Mouse (Mus musculus) liver, adult 2 months (tissue): ENCODE results near the gene 8030474K03Rik. TPM values are rescaled to one million over a fixed set of nuclear protein-coding genes. Genes with fewer than 3 reads are reported as not detected.
"Not testable (repeated sequence)": the region's sequence is repeated elsewhere in the genome, so short reads cannot be mapped to it uniquely, and the experiment has no call there.

ENCODE experiments used
- DNase-seq: peaks from one replicate; pipeline ENCODE4 v3.0.0-alpha.2; 2011; ENCODE audit warnings: low read depth, low spot score; ENCODE audit errors: extremely low read depth
- H3K27ac ChIP-seq: fragments of 200-500 bp; replicated peaks from 2 replicates; pipeline ENCODE4 v1.5.1; 2012; ENCODE audit warnings: low read depth, mild to moderate bottlenecking, control low read depth, inconsistent platforms, low read length; ENCODE audit not compliant: insufficient read depth
- H3K27me3 ChIP-seq: fragments of 200-500 bp; 2 replicates; pipeline ENCODE4 v1.6.1; 2012; ENCODE audit warnings: mild to moderate bottlenecking, moderate library complexity, low read length, inconsistent platforms; ENCODE audit not compliant: control insufficient read depth, insufficient read depth
- H3K36me3 ChIP-seq: fragments of 200-500 bp; 2 replicates; pipeline ENCODE4 v1.6.1; 2012; ENCODE audit warnings: low read length, inconsistent platforms; ENCODE audit not compliant: control insufficient read depth, insufficient read depth
- H3K4me1 ChIP-seq: fragments of 200-500 bp; 2 replicates; pipeline ENCODE4 v1.6.1; 2011; ENCODE audit warnings: low read length; ENCODE audit not compliant: control insufficient read depth, insufficient read depth
- H3K4me3 ChIP-seq: fragments of 200-500 bp; 2 replicates; pipeline ENCODE4 v1.5.1; 2011; ENCODE audit warnings: low read depth, mild to moderate bottlenecking, control low read depth, low read length, moderate library complexity; ENCODE audit not compliant: insufficient read depth
- H3K79me2 ChIP-seq: fragments of 200-500 bp; 2 replicates; pipeline ENCODE4 v1.6.1; 2012; ENCODE audit warnings: inconsistent platforms, mild to moderate bottlenecking, low read length, moderate library complexity; ENCODE audit not compliant: control insufficient read depth, insufficient read depth
- H3K9ac ChIP-seq: fragments of 200-500 bp; 2 replicates; pipeline ENCODE4 v1.6.1; 2012; ENCODE audit warnings: low read depth, mild to moderate bottlenecking, control low read depth, inconsistent platforms, low read length
- CTCF ChIP-seq: fragments of 200-500 bp; IDR thresholded peaks from 2 replicates; pipeline ENCODE4 v1.5.1; 2011; ENCODE audit warnings: low read depth, low read length, control low read depth
- POLR2A ChIP-seq: fragments of 200-500 bp; IDR thresholded peaks from 2 replicates; pipeline ENCODE4 v1.6.1; 2011; ENCODE audit warnings: low read length, control low read depth; ENCODE audit not compliant: insufficient read depth; ENCODE audit errors: extremely low read depth
- WGBS: fragments of 180-500 bp; shearing (Covaris S2); methylation state at CpG from one replicate; pipeline ENCODE4 v1.1.7; 2018; 5-methylcytosine and 5-hydroxymethylcytosine counted together
- polyA plus RNA-seq: library from polyadenylated mRNA; depleted of rRNA; stranded (reverse); fragments of >200 nt; gene quantifications from 2 replicates; pipeline ENCODE4 v1.2.3, GENCODE M21; 2012
- total RNA-seq: library from RNA; depleted of rRNA; stranded (reverse); fragments of >200 nt; gene quantifications from 2 replicates; pipeline ENCODE4 v1.2.3, GENCODE M21; 2014

8030474K03Rik gene
- total and polyA plus RNA-seq, 2 experiments: not detected

DNA sequence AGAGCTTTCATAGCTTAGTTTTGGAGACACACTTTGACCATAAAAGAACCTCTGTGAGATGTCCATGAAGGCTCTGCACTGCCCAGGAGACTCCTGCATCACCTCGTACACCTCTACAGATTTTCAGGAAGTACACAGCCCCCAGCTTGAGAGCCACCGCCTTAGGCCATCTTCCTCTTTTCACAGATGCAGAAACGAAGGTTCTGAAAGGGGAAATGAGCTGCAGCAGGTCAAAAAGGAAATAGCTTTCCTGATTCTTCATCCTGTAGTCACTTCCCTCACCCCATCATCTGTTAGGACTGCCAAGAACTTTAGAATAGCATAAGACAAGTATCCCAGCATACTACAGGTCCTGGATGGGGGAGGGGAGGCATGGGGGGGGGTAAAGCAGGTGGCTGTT lies 24.1 kb upstream of the 8030474K03Rik start:
- Histone ChIP-seq H3K4me3 (no peak overlapping the region), H3K36me3 (no peaks in the 10 kb centered on the region), H3K9ac (no peak overlapping the region), H3K4me1 (no peaks in the 10 kb centered on the region), H3K27me3 (no peaks in the 10 kb centered on the region), H3K27ac (no peak overlapping the region), H3K79me2 (no peaks in the 10 kb centered on the region)
- 77% methylated on average over 3 of the region's 3 CpGs for WGBS
- TF ChIP-seq POLR2A (no peak), CTCF (no peak)
- DNase-seq: no peak

DNA sequence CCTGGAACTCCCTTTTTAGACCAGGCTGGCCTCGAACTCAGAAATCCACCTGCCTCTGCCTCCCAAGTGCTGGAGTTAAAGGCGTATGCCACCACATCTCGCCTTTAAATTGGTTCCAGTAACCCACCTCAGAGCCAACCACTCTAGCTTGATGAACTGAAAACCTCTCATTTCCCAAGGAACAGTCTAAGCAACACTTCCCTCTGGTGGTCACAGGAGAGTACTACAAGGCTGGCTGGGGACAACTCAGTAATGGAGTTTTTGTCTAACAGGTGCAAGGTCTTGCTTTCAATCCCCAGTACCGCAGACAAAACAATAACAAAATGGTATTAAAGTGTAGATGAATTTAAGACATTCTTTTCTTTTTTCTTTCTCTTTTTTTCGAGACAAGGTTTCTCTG lies 22.4 kb upstream of the 8030474K03Rik start:
- Histone ChIP-seq H3K36me3 (no peaks in the 10 kb centered on the region), H3K27ac (no peak overlapping the region), H3K4me3 (no peak overlapping the region), H3K4me1 (no peaks in the 10 kb centered on the region), H3K27me3 (no peaks in the 10 kb centered on the region), H3K9ac (no peak overlapping the region), H3K79me2 (no peaks in the 10 kb centered on the region)
- peak; percentile 34 for DNase-seq
- peak; percentile 43 for TF ChIP-seq CTCF
- no peak for TF ChIP-seq POLR2A
- 24% methylated on average over 5 of the region's 5 CpGs for WGBS

DNA sequence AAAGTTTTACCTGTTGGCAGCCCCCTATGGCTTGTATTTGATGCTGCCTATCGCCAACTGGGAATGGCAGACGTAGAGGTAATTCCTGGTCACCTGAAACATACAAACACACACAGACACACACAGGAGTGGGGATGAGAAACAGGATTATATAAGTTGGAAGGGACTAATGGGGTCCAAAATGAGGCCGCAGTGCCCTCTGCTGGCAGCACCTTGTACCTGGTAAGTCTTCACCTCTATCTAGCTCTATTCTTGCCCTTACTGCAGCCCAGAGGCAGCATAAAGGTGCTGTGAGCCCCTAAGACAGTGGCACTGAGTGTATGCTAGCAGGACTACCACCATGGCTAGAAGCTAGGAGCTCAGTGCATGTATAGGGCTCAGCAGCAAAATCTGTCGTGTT lies 2.9 kb upstream of the 8030474K03Rik start:
- H3K4me1 ChIP-seq: no peaks in the 10 kb centered on the region
- no peaks in the 10 kb centered on the region for H3K79me2 ChIP-seq
- no peaks in the 10 kb centered on the region for H3K36me3 ChIP-seq
- H3K9ac ChIP-seq: no peak overlapping the region
- TF ChIP-seq POLR2A: no peak
- TF ChIP-seq CTCF: peak; percentile 56; the same call in 1 of the 2 replicates
- no peak for DNase-seq
- WGBS: 36% methylated on average over 4 of the region's 4 CpGs
- no peaks in the 10 kb centered on the region for H3K27me3 ChIP-seq
- H3K4me3 ChIP-seq: no peak overlapping the region
- H3K27ac ChIP-seq: no peak overlapping the region

DNA sequence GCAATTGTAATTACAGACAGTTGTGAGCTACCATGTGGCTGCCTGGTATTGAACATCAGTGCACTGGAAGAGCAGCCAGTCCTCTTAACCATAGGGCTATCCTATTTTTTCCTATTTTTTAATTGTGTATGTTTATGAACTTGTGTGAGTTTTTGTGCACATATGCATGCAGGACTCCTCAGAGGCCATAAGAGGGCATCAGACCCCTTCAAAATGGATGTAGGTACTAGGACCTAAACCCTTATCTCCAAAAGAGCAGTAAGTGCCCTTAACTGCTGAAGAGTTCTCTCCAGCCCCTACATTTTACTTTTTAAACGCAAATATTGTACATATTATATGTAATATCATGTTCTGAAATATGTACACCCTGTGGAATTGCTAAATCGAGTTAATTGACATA lies 11.1 kb downstream of the 8030474K03Rik start:
- no peaks in the 10 kb centered on the region for H3K79me2 ChIP-seq
- no peaks in the 10 kb centered on the region for H3K27me3 ChIP-seq
- no peak overlapping the region for H3K4me3 ChIP-seq
- TF ChIP-seq CTCF (no peak), POLR2A (no peak)
- H3K27ac ChIP-seq: no peak overlapping the region
- H3K4me1 ChIP-seq: no peaks in the 10 kb centered on the region
- H3K36me3 ChIP-seq: no peaks in the 10 kb centered on the region
- 33% methylated on average over 2 of the region's 2 CpGs for WGBS
- peak; percentile 19 for DNase-seq
- no peak overlapping the region for H3K9ac ChIP-seq

DNA sequence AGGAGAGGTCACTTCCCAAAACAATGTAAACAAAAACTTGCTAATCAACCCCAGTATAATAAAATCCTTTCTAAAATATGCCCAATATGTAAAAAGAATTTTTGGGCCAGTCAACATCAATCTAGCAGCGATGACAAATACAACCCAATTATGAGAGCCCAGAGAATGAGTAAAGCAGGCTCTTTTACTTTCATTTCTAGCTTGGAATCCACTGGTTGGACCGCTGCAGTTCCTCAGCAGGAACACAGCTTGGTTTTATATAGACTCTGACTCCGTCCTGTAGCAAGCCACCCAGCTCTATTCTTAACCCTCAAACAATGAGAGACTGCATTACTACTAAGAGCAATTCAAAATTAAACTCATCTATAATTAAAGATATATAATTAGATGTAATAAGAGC lies 17.3 kb downstream of the 8030474K03Rik start:
- no peaks in the 10 kb centered on the region for H3K36me3 ChIP-seq
- H3K27ac ChIP-seq: no peak overlapping the region
- H3K79me2 ChIP-seq: no peaks in the 10 kb centered on the region
- no peaks in the 10 kb centered on the region for H3K4me1 ChIP-seq
- no peak for TF ChIP-seq CTCF
- TF ChIP-seq POLR2A: no peak
- H3K27me3 ChIP-seq: no peaks in the 10 kb centered on the region
- no peak overlapping the region for H3K4me3 ChIP-seq
- WGBS: 69% methylated on average over 3 of the region's 3 CpGs
- H3K9ac ChIP-seq: no peak overlapping the region
- DNase-seq: peak; percentile 1

DNA sequence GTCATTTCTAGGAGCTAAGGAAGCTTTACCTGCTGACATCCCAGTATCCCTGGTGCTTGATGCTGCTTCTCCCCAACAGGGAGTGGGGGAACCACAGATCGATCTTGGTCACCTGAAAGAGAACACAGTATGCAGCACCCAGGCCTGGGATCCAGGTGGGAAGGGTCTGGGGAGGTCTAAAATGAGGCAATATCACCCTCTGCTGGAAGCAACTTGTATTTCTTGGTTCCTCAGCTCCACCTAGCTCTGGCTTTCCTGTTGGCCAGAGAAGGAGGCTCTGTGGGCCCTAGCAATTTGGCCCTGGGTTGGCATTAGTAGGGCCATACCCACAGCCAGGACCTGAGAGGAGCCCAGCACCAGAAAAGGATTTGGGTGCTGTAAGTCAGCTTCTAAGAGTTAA lies 24.7 kb downstream of the 8030474K03Rik start:
- no peak overlapping the region for H3K4me3 ChIP-seq
- H3K36me3 ChIP-seq: no peaks in the 10 kb centered on the region
- H3K9ac ChIP-seq: no peak overlapping the region
- H3K27me3 ChIP-seq: no peaks in the 10 kb centered on the region
- DNase-seq: no peak
- TF ChIP-seq CTCF (0 out of 2 replicates have a peak, but pooled peaks have one; percentile 14), POLR2A (no peak)
- no peaks in the 10 kb centered on the region for H3K79me2 ChIP-seq
- WGBS: 32% methylated on average over 1 of the region's 1 CpGs
- H3K4me1 ChIP-seq: no peaks in the 10 kb centered on the region
- H3K27ac ChIP-seq: no peak overlapping the region

DNA sequence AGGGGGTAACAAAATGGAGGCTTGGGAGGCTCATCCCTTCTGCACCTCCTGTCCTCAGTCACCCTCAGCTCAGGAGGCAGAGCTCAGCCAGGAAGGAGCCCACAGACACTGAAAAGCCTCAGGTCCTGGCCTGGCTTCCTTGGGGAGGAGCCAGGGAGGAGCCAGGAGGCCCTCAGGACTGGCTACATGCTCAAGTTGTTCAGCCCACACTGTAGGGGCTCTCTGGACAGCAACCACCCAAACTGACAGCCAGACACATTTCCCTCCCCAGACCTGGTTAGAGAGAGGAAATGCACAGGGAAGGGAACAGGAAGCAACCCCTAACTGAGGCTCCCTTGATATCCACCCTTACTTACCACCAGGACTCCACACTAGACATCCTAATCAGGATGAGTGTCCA lies 25.5 kb downstream of the 8030474K03Rik start:
- H3K27ac ChIP-seq, H3K79me2 ChIP-seq, DNase-seq, H3K4me3 ChIP-seq, H3K9ac ChIP-seq, H3K36me3 ChIP-seq, H3K4me1 ChIP-seq, H3K27me3 ChIP-seq: not testable (repeated sequence)
